Mouse (Mus musculus): Measurements from ENCODE around the gene Ctf2.

Ctf2 gene

GRCm38 (mm10) chr7:127759716-127760115, 27.8 kb upstream of the Ctf2 start:
- DNase-seq = no peak

- no peak for DNase-seq
Measured at GRCm38 (mm10) chr7:127753741-127754140, 21.8 kb upstream of the Ctf2 start.

GRCm38 (mm10) chr7:127753158-127753557, 21.2 kb upstream of the Ctf2 start:
- no peak for DNase-seq

GRCm38 (mm10) chr7:127752069-127752468, 20.1 kb upstream of the Ctf2 start:
- DNase-seq = no peak

GRCm38 (mm10) chr7:127751619-127752018, 19.7 kb upstream of the Ctf2 start:
- no peak for DNase-seq

GRCm38 (mm10) chr7:127750131-127751127, 18.5 kb upstream of the Ctf2 start:
- DNase-seq = peak; percentile 75

- peak; percentile 56 for DNase-seq
Measured at GRCm38 (mm10) chr7:127748235-127748560, 16.2 kb upstream of the Ctf2 start.

GRCm38 (mm10) chr7:127747559-127748234, 15.7 kb upstream of the Ctf2 start:
- DNase-seq = peak; percentile 76

GRCm38 (mm10) chr7:127746494-127747491, 14.8 kb upstream of the Ctf2 start:
- peak; percentile 81 for DNase-seq

- DNase-seq = peak; percentile 99
Measured at GRCm38 (mm10) chr7:127745652-127746493, 13.9 kb upstream of the Ctf2 start.

GRCm38 (mm10) chr7:127745251-127745651, 13.3 kb upstream of the Ctf2 start:
- DNase-seq = peak; percentile 98

GRCm38 (mm10) chr7:127744366-127745045, 12.5 kb upstream of the Ctf2 start, which contains the start of gene Fbxl19:
TSS of gene Fbxl19 (plus strand) at chr7:127744543.
- peak; percentile 86 for DNase-seq

- no peak for DNase-seq
Measured at GRCm38 (mm10) chr7:127730170-127730569, 1.8 kb downstream of the Ctf2 start.

GRCm38 (mm10) chr7:127727898-127728297, 4.1 kb downstream of the Ctf2 start:
- DNase-seq = no peak

GRCm38 (mm10) chr7:127725924-127726323, 6.0 kb downstream of the Ctf2 start:
- DNase-seq = no peak

GRCm38 (mm10) chr7:127725490-127725889, 6.5 kb downstream of the Ctf2 start:
- DNase-seq = no peak

- no peak for DNase-seq
Measured at GRCm38 (mm10) chr7:127719258-127719657, 12.7 kb downstream of the Ctf2 start.

- DNase-seq = no peak
Measured at GRCm38 (mm10) chr7:127718339-127718738, 13.6 kb downstream of the Ctf2 start.

GRCm38 (mm10) chr7:127716992-127717391, 15.0 kb downstream of the Ctf2 start:
- DNase-seq = peak; percentile 79

- peak; percentile 59 for DNase-seq
Measured at GRCm38 (mm10) chr7:127714816-127715215, 17.1 kb downstream of the Ctf2 start.
